Mouse (Mus musculus) bone marrow, adult 2 months (tissue): ENCODE results near the gene Cdc6.

Experiments used
- CTCF ChIP-seq: fragments of 200-500 bp; IDR thresholded peaks from 2 replicates; pipeline ENCODE4 v1.5.1; 2011; ENCODE audit warnings: low read length, control low read depth; ENCODE audit not compliant: control insufficient read depth, insufficient read depth
- POLR2A ChIP-seq: fragments of 200-500 bp; IDR thresholded peaks from 2 replicates; pipeline ENCODE4 v1.6.1; 2011; ENCODE audit warnings: low read depth, mild to moderate bottlenecking, control low read depth, low read length, borderline replicate concordance; ENCODE audit not compliant: control insufficient read depth

DNA sequence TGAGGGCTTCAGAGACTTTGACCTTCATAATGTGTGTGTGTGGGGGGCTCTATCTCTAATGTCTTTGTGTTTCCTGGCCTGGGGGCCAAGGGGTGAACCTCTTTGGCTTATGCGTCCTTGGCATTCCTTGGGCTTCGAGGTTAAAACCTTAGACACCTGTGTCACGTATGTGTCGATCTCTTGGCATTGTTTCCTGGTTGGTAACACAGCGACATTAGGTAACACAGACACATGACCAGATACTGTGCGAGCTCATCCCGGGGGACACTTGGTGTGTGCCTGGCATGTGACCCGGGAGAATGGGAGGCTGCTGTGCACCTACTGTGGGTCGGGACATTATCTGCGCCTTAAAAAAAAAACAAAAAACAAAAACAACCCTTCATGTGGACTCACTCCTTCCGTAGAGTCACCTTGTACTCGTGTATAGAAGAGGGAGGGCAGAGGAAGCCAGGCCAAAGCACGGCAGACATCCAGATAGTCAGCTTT is 46.3 kb downstream of the Cdc6 start:
- no peak for TF ChIP-seq CTCF
- no peak for TF ChIP-seq POLR2A
